Mouse (Mus musculus) neural tube, embryonic 11.5 days (tissue): ENCODE measurements around the gene Pde8b. TPM values are rescaled to one million over a fixed set of nuclear protein-coding genes. Genes with fewer than 3 reads are reported as not detected.

Experiments used
- ATAC-seq: fragments of 200-750 bp; cut with Nextera tagmentation; 2 replicates; pipeline ENCODE4 v1.8.0; 2017; ENCODE audit warnings: moderate number of reproducible peaks, mild to moderate bottlenecking, moderate TSS enrichment, moderate library complexity; ENCODE audit not compliant: insufficient read depth, low FRiP score, low TSS enrichment
- DNase-seq: peaks from one replicate; pipeline ENCODE4 v3.0.0-alpha.2; 2015; ENCODE audit warnings: low spot score
- H3K27ac ChIP-seq: fragments of 300-500 bp; sonication (generic); 2 replicates; pipeline ENCODE4 v1.5.1; 2014; ENCODE audit warnings: low read depth, mild to moderate bottlenecking, low read length
- H3K27me3 ChIP-seq: fragments of 300-500 bp; sonication (generic); 2 replicates; pipeline ENCODE4 v1.6.1; 2014; ENCODE audit warnings: mild to moderate bottlenecking, low read length, mixed read lengths; ENCODE audit not compliant: control insufficient read depth, insufficient read depth
- H3K36me3 ChIP-seq: fragments of 300-500 bp; sonication (generic); 2 replicates; pipeline ENCODE4 v1.6.1; 2014; ENCODE audit warnings: mild to moderate bottlenecking, low read length, moderate library complexity, mixed read lengths; ENCODE audit not compliant: control insufficient read depth, insufficient read depth
- H3K4me1 ChIP-seq: fragments of 300-500 bp; sonication (generic); 2 replicates; pipeline ENCODE4 v1.6.1; 2014; ENCODE audit warnings: low read length, mixed read lengths; ENCODE audit not compliant: control insufficient read depth, insufficient read depth
- H3K4me2 ChIP-seq: fragments of 300-500 bp; sonication (generic); 2 replicates; pipeline ENCODE4 v1.6.1; 2014; ENCODE audit warnings: low read depth, mild to moderate bottlenecking, moderate library complexity
- H3K4me3 ChIP-seq: fragments of 300-500 bp; sonication (generic); 2 replicates; pipeline ENCODE4 v1.5.1; 2014; ENCODE audit warnings: low read depth, low read length
- H3K9ac ChIP-seq: fragments of 300-500 bp; sonication (generic); 2 replicates; pipeline ENCODE4 v1.6.1; 2014; ENCODE audit warnings: mild to moderate bottlenecking, low read length
- H3K9me3 ChIP-seq: fragments of 300-500 bp; sonication (generic); 2 replicates; pipeline ENCODE4 v1.6.1; 2016; ENCODE audit warnings: low read length; ENCODE audit not compliant: control insufficient read depth
- WGBS: fragments of 180-500 bp; shearing (Covaris S2); extraction: QIAGEN DNeasy Blood & Tissue Kit; methylation state at CpG from one replicate; pipeline ENCODE4 v1.1.7; 2014; 5-methylcytosine and 5-hydroxymethylcytosine counted together
- polyA plus RNA-seq: library from polyadenylated mRNA; unstranded; fragments of >200 nt; fragmentation: Nextera tagmentation; extraction: Ambion mirVana; gene quantifications from 2 replicates; pipeline ENCODE4 v1.2.1, GENCODE M21; 2014

Pde8b gene
- polyA plus RNA-seq, 1 experiment from 2014 or later: 4.1 TPM

GRCm38 (mm10) chr13:94976219-94977186 lies 273.6 kb downstream of the Pde8b start, which contains the start of gene Wdr41:
Gene Wdr41, plus strand, starts transcription at chr13:94976344.
- DNase-seq (peak; percentile 96), ATAC-seq (peak; percentile 98)
- peak within 1 kb of the TSS; percentile 77 for H3K4me3 ChIP-seq
- H3K9me3 ChIP-seq: no peaks in the 10 kb centered on the region
- peak within 1 kb of the TSS; percentile 37 for H3K4me2 ChIP-seq
- no peaks in the 10 kb centered on the region for H3K4me1 ChIP-seq
- peak within 1 kb of the TSS; percentile 96 for H3K9ac ChIP-seq
- peak within 1 kb of the TSS; percentile 94 for H3K27ac ChIP-seq
- 3% methylated on average over 68 of the region's 68 CpGs for WGBS
- no peaks in the 10 kb centered on the region for H3K27me3 ChIP-seq
- no peaks in the 10 kb centered on the region for H3K36me3 ChIP-seq

GRCm38 (mm10) chr13:94975828-94976218 lies 274.3 kb downstream of the Pde8b start:
- Histone ChIP-seq H3K36me3 (no peaks in the 10 kb centered on the region), H3K27me3 (no peaks in the 10 kb centered on the region), H3K4me3 (0 out of 2 replicates have a peak overlapping the region, but pooled peaks have one; percentile 77), H3K4me2 (peak overlapping the region; percentile 37), H3K9ac (no peak overlapping the region; the same call in 1 of the 2 replicates), H3K9me3 (no peaks in the 10 kb centered on the region), H3K4me1 (no peaks in the 10 kb centered on the region), H3K27ac (peak overlapping the region; percentile 94; the same call in 1 of the 2 replicates)
- ATAC-seq (peak; percentile 18), DNase-seq (no peak)
- WGBS: 30% methylated on average over 9 of the region's 9 CpGs

Other genes starting within 250 kb of the Pde8b start
- 57.2 and 62.8 TPM in 2 replicates for gene Zbed3, start 73.3 kb upstream of the Pde8b start, polyA plus RNA-seq
- 46.3 and 52.9 TPM in 2 replicates for gene Aggf1, start 125.0 kb upstream of the Pde8b start, polyA plus RNA-seq
- gene Crhbp, start 194.6 kb upstream of the Pde8b start, polyA plus RNA-seq: 0.82 and 1.2 TPM in 2 replicates
- not detected in 2 replicates for gene S100z, start 228.4 kb upstream of the Pde8b start, polyA plus RNA-seq